Mouse (Mus musculus) myocyte (in vitro differentiated cells): ENCODE measurements around the gene Gnb3.

ENCODE experiments used
- CEBPB ChIP-seq: IDR thresholded peaks from 2 replicates; pipeline ENCODE4 v1.6.1; 2011; ENCODE audit warnings: mild to moderate bottlenecking, moderate library complexity; ENCODE audit not compliant: poor library complexity, insufficient read depth, severe bottlenecking
- MYOD1 ChIP-seq, 3 experiments: IDR thresholded peaks; one replicate each; pipeline ENCODE4 v1.6.1; 2011; ENCODE audit warnings: control low read depth in 2 of 3, low read depth in 2 of 3, mild to moderate bottlenecking in 2 of 3, moderate library complexity in 1 of 3; ENCODE audit not compliant: insufficient read length in 2 of 3, control insufficient read depth in 1 of 3
- POLR2A ChIP-seq: IDR thresholded peaks from one replicate; pipeline ENCODE4 v1.6.1; 2011; ENCODE audit warnings: low read depth, mild to moderate bottlenecking, control low read depth, moderate library complexity; ENCODE audit not compliant: insufficient read length
- POLR2AphosphoS2 ChIP-seq: IDR thresholded peaks from one replicate; pipeline ENCODE4 v1.6.1; 2011; ENCODE audit warnings: low read depth, control low read depth; ENCODE audit not compliant: insufficient read length

DNA sequence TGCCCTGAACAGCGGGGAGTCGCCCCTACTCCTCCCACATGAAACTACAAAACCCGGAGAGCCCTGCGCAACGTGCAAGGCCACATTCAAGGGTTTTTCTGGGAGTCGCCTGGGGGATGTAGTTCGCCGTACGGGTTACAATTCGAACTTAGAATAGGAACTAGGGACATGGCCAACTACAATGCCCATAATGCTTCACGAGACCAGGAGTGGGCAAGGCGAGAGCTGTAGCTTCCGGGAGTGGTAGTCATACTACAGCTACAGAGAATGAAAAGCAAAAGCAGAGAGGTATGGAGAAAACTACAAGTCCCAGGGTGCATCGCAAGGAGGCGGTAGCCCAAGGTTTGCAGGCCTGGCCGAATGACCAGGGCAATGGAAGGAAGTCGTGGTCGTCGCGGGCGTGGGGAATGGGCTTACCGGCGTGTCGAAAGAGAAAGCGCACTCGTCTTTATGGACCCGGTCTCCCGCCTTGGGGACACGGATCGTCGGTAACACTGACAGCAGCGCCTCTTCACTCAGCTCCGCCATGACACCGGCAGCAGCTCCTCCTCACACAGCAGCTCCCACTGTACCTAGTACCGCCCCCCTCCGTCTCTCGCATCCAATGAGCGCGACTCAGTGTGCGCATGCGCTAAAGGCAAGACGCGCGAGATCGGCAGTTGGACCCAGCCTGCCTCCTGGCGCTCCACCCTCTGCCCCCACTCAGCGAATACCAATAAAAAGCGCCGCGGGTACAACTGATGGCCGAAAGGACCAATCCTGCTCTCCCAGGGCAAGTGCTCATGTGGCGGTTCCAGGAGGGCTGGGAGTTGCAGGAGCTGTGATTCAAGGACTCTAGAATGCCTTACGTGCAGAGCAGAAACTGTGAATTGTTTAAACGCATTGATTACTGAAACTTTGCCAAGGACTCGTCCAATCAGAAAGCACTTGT lies 10.9 kb downstream of the Gnb3 start, which contains the start of the genes Usp5 and Cdca3:
- TF ChIP-seq POLR2A (peak; percentile 83), MYOD1 (IDR thresholded peaks at IDR 0.05; ENCODE audit: control insufficient read depth in 1 of 3, insufficient read length in 2 of 3, low read depth in 2 of 3) (no peak), CEBPB (no peak), POLR2AphosphoS2 (peak; percentile 51)
